Mouse (Mus musculus): Measurements from ENCODE around the gene Rapgefl1.

Rapgefl1 gene

DNA sequence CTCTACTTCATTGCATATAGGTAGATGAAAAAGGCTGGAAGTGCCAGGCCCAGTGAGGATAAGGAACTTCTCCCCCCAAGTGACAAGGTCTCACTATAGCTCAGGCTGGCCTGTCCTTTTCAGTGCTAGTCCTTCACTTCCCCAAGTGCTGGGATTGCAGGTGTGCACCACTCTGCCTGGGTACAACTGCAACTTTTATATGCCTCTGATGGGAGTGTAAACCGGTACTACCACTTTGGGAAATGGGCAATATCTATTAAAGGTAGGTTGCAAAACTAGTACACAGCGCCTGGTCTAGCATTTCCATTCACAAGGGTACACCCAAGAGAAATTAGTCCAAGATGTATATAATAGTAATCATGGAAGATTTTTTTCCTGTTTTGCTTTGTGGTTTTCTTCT, 18.1 kb downstream of the Rapgefl1 start:
- in situ Hi-C loops (cut with MboI, MseI): no loop called here

DNA sequence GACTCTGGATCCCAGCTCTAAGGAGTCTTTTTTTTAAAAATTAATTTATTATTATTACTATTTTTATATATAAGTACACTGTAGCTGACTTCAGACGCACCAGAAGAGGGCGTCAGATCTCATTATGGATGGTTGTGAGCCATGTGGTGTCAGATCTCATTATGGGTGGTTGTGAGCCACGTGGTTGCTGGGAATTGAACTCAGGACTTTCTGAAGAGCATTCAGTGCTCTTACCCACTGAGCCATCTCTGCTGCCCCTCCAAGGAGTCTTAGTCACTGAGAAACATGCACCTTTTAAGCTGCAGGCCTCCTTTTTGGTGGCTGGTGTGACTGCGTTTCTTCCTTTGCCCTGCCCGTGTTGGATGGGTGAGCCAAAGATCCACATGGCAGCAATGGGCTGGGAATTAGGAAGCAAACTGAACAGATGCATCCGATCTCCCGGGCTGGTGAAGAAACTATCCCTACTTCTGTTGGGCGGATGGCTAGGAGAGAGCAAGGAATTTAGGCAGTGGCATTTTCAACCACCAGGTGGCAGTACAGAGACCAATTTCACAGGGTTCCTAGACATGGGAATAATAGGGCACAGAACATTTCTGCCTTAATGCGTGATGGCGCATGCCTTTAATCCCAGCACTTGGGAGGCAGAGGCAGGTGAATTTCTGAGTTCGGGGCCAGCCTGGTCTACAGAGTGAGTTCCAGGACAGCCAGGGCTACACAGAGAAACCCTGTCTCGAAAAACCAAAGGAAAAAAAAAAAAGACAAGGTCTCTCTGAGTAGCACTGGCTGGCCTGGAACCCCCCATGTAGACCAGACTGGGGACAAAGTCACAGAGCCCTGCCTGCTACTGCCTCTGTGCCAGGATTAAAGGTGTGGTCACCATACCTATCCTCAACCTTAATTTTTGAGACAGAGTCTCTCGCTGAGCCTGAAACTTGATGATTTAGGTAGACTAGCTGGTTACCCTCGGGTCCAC, 22.5 kb downstream of the Rapgefl1 start:
- in situ Hi-C loops (cut with MboI, MseI): no loop called here

DNA sequence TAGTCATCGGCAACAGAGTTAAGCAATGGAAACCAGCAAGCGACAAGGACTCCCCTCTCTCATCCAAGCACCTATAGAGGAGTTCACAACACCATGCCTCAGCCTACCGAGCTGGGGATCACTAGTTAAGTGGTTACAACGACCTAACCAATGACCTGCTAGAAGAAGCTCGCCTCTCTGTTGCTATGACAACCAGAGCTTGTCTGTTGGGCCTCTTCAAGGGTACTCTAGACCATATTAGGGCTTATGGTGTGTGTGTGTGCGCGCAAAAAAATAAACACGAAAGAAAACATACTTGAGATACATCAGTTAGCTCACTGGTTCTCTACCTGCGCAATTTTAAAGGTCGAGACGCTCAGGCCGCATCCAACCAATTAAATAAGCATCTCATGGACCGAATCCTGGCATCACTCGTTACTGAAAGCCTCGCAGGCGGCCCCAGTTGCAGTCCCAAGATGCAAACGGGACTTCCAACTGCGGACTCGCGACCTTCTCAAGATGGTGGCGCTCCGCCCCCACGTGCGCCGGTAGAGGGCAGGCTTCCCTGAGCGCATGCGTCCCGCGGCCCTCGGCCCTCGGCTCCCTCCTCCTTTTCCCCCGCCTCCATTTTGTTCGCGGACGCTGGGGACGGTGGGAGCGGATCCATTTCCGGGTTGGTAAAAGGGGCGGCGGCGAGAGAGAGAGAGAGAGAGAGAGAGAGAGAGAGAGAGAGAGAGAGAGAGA, 26.6 kb downstream of the Rapgefl1 start, which contains the start of gene Wipf2:
Gene Wipf2, plus strand, starts transcription at position 611 of the 723 bp plus-strand sequence.
- in situ Hi-C loops (cut with MboI, MseI): no loop called here

DNA sequence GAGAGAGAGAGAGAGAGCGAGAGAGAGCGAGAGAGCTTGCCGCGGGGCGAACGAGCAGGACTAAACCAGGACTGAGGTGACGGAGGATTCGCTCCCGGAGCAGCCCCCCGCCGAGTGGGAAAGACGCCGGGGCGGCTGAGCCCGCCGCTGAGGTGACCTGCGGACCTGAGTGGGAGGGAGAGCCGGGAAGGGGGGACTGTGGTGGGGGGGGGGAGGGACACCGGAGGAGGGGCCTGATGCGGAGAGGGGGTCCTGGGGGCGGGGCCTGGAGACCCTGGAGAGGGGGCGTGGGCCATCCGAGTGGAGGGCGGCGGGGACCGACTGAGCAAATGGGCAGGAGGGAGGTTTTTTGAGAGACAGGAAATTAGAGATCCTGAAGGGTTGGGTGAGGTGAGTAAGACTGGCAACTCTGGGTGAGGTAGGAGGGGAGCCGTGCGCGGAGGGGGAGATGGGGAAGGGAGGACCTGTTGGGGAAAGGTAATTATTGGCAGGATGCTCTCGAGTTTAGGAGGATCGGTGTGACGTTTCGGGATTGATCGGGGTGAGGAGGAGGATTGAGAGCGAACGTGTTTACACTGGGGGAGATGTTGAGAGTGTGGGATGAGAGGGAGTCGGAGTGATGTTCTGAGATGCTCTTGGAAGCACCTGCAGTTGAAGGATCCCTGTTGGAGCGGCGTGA, 27.3 kb downstream of the Rapgefl1 start:
- in situ Hi-C loops (cut with MboI, MseI): no loop called here

DNA sequence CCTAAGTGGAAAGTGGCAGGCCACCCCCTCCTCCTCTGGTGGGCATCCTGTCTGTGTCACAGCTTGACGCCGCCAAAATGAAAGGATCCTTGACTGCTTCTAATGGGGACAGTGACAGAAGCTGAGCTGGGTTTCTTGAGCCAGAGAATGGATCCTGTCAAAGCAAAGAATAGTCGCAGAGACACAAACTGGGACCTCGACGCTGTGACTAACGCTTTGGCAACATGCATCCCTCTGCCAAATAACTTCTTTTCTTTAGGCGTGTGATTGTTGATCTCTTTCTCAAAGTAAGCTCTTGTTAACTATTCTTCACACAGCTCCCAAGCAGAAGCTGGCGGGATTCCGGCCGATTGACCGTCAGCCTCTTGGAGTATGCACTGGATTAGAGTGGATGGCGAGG, 30.7 kb downstream of the Rapgefl1 start:
- in situ Hi-C loops (cut with MboI, MseI): no loop called here

DNA sequence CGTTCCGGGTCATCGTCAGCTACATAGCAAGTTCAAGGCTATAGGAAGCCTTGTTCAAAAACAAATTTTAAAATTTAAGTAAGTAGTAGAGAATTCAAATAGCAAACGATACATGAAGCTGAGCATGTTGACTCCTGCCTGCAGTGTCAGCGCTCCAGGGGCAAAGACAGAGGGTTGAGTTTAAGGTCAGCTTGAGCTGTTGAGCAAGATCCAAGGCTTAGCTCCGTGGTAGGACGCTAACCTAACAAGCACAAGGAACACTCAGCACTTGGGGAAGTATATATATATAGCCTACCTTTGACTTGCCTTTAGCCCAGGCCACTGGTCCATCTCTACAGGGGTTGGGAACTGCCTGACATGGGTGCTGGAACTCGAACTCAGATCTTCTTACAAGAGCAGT, 33.3 kb downstream of the Rapgefl1 start:
- in situ Hi-C loops (cut with MboI, MseI): no loop called here

DNA sequence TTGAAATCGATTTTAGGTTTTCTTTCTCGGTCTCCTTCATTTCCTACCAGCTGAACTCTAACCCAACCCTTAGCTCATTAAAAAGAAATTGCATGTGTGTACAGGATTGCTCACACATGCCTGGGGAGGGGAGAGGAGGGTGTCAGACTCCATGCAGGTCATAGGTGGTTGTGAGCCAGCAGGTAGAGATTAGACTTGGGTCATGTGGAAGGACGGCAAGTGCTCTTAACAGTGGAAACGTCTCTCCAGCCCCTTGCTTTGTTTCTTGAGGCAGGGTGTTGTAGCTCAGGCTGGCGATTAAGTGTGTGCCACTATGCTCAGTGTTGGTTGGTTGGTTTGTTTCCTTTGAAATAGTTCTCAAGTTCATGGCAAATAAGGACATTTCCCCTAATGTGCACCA, 34.2 kb downstream of the Rapgefl1 start:
- in situ Hi-C loops (cut with MboI, MseI): no loop called here

DNA sequence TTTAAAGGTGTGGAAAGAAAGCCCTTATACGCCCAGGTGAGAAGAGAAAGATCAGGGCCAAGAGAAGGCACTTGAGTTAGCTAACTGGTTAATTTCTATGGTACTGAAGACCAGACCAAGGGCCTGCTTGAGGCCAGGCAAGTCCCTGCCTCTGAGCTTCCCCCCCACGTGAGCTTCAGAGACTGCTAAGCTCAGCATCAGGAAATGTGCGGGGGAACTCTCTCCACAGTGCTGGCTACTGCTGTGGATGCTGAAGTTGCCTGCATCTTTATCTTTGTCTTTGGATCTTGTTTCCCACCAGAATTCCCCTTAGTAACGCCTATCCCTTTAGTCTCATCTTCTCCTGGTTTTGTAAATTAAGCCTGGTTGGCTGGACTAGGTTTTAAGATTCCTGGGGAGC, 34.8 kb downstream of the Rapgefl1 start:
- in situ Hi-C loops (cut with MboI, MseI): no loop called here

DNA sequence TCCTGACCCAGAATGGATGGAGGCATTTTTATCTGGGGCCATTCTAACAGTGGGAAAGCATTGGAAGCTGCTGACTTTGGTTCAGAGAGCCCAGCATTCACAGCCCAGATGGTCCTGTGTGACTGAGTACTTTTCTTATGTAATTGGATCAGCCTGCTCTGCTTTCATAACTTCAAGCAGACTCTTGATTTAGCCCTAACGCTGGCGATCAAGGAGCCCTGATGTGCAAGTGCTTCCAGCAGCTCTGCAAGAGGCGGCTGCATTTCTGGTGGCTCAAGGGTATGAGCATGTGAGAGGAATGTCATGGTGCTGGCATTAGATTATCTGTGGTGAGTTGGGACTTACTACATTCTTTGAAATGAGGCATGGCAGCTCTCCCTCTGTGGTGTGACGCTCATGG, 35.5 kb downstream of the Rapgefl1 start:
- in situ Hi-C loops (cut with MboI, MseI): no loop called here

DNA sequence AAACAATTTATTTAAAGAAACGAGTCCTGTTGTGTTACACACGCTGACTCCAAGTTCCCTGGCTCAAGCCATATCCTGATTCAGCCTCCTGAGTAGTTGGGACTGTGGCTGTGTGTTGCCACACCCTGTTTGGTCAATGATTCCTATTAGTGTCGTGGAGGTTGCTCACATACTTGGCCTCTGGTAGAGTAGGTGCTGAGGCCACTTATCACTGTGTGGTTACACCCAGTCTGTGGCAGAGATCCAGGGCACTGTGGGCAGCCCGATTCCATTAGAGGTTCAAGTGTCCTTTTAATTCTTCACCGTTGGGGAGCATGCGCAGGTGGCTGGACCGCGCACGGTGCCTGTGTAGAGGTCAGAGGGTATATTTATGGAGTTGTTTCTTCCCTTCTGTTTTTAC, 37.3 kb downstream of the Rapgefl1 start:
- in situ Hi-C loops (cut with MboI, MseI): no loop called here

DNA sequence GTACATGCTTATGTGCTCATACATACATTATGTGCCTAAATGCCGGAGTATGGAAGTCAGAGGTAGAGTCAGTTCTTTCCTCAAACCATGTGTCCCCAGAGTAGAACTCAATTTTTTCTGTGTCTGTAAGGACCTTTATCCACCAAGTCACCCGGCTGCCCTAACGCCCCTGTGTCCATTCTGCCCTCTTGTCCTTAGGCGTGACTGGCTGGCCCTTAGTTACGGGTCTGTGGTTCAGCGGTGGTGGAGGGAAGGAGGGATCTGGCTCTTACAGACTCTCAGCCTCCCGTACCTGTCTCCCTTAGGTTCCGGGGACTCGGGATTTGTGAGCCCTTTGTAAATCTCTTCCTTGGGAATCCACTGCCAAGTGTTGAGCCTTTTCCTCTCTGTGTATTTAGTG, 40.4 kb downstream of the Rapgefl1 start:
- in situ Hi-C loops (cut with MboI, MseI): no loop called here

DNA sequence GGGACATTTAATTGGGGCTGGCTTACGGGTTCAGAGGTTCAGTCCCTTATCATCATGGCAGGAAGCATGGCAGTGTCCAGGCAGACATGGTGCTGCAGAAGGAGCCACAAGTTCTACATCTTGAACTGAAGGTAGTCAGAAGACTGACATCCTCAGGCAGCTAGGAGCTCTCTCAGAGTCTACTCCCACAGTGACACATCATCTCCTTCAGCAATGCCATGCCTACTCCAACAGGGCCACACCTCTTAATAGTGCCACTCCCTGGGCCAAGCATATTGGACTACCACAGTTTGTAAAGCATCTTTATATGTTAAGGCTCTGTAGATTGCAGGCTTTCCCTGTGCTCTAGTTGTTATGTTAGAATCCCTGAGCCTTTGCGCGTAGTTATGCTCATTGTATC, 51.1 kb downstream of the Rapgefl1 start:
- in situ Hi-C loops (cut with MboI, MseI): no loop called here

DNA sequence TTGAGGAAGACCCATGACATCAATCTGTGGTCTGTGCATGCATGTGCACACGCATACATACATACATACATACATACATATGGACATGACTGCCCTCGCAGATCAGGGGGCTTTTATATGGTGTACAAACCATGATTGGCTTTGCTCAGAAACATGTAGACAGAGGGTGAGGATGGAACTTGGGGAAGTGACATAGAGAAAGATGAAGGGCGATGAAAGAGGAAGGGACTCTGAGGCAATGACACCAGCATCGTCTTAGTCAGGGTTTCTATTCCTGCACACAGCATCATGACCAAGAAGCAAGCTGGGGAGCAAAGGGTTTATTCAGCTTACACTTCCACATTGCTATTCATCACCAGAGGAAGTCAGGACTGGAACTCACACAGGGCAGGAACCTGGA, 52.5 kb downstream of the Rapgefl1 start:
- in situ Hi-C loops (cut with MboI, MseI): no loop called here

DNA sequence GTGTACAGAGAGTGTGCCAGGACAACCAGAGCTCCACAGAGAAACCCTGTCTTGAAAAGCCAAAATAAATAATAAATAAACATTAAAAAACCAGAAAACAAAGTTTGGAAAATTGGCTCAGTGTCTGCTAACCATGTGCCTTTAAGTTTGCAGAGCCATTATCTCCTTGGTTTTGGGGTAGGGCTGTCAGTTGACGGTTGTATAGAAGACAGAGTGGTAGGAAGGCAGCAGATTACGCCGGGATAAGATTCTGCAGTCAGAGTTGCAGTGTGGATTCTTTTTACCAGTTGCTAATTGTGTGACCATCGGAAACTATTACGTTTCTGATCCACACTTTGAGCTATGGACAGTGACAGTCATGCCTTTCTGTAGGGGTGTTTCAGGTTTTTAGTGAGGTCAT, 53.4 kb downstream of the Rapgefl1 start:
- in situ Hi-C loops (cut with MboI, MseI): no loop called here

DNA sequence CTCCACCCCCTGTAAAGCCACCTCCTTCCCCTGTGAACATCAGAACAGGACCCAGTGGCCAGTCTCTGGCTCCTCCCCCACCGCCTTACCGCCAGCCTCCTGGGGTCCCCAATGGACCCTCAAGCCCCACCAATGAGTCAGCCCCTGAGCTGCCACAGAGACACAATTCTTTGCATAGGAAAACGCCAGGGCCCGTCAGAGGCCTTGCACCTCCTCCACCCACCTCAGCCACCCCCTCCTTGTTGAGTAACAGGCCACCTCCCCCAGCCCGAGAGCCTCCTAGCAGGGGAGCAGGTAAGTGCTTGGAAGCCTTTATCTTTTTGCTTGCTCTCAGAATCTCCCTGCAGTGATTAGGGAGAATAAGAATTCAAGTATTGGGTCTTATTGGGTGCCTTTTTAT, 55.8 kb downstream of the Rapgefl1 start:
- in situ Hi-C loops (cut with MboI, MseI): no loop called here

DNA sequence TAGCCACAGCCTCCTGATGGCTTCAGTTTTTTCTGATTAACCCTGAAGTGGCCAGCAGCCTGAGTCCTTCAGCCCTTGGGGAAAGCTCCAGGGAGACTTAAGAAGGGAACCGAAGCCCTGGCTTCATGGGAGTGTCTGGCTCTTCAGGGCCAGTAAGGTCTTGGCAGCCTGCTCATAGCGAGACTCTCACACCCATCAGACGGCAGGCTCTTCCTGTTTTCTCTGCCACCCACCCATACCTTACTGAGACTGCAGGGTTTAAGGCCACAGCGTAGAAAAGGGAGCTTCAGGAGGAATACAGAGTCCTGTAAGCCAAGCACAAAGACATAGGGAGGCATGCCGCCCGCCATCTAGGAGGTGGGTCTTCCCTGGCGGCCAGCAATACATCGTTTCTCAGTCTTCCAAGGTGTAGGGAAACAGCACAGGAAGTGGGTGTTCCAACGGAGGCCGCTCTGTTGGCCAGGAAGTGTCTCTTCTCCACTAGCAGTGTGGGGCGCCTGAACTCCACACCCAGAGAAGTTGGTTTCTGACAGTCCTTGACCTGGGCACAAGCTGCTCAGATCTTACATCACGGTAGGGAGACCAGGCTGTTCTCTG, 64.0 kb downstream of the Rapgefl1 start:
- in situ Hi-C loops (cut with MboI, MseI): no loop called here

DNA sequence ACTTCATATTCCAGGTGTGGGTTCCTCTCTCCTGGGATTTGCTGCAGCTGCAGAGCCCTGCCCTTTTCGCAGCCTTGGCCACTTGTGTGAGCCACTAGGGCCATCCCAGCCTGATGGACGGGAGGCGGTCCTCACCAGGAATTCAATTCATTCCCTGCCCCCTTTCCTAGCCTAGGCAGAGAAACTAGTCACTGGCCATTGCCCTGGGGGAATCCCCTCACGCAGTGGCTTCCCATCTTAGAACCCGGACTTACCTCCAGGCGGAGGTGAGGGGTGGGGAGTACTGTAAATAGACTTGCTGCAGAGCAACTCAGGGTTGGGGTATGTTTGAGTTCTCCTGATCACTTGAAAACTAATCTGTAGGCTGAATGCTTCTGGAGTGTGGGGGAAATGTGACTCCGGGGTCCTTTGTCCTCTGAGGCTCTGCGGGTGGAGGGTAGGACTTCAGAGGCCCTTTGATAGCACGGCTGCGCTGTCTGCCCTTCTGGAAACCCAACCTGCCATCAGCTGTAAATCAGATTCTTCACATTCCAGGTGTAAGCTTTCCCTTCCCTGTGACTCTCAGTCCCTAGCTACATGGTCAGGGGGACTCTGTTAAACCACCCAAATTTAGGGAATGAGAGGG, 66.1 kb downstream of the Rapgefl1 start:
- in situ Hi-C loops (cut with MboI, MseI): no loop called here

Measured in T-helper 1 cell (primary cell).